Mouse (Mus musculus) E14TG2a.4 (cell line): ENCODE data around the gene Obp2b.

Source experiments
- CTCF ChIP-seq: conservative IDR thresholded peaks from 2 replicates; pipeline ENCODE4 v1.5.1; 2014; ENCODE audit warnings: low read length
- NANOG ChIP-seq: IDR thresholded peaks from 2 replicates; pipeline ENCODE4 v1.6.1; 2014; ENCODE audit warnings: borderline replicate concordance, low read length, mixed read lengths

DNA sequence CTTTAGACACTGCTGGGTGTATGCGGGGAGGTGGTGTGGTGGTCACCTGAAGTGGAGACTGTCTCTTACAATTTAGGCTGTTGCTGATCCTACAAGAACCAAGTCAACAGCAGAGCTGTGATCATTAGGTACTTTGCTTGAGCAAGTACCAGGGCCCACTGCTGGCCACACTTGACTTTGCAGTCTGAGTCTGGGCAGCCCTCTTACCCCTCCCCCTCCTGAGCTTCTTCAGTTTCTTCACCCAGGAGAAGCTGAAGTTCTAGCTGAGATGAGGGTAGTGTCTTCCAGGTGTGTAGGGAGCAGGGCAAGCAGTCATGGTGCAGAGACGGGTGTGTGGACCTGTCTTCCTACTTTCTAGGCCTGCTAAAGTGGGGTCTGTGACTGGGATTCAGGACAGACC is 28.7 kb upstream of the Obp2b start:
- TF ChIP-seq CTCF, result peak; percentile 23
- TF ChIP-seq NANOG, result no peak
